Mouse (Mus musculus): ENCODE measurements around the gene Trim65.
"Not testable (repeated sequence)": the region's sequence is repeated elsewhere in the genome, so short reads cannot be mapped to it uniquely, and the experiment has no call there.

The Trim65 gene

GRCm38 (mm10) chr11:116138096-116138467, 7.2 kb upstream of the Trim65 start:
- DNase-seq, result no peak

GRCm38 (mm10) chr11:116134171-116134570, 3.2 kb upstream of the Trim65 start:
- no peak for DNase-seq

GRCm38 (mm10) chr11:116133497-116133896, 2.6 kb upstream of the Trim65 start:
- DNase-seq, result no peak

GRCm38 (mm10) chr11:116132366-116133333, 1.7 kb upstream of the Trim65 start:
- peak in 1 of 2 experiments; percentile 34 for DNase-seq

GRCm38 (mm10) chr11:116131349-116132170, 632 bp upstream of the Trim65 start:
- peak in 1 of 2 experiments; percentile 53 for DNase-seq

- DNase-seq, result no peak
Observed at GRCm38 (mm10) chr11:116129993-116130487, 888 bp downstream of the Trim65 start.

GRCm38 (mm10) chr11:116129091-116129790, 1.7 kb downstream of the Trim65 start:
- DNase-seq, result peak in 1 of 2 experiments; percentile 18

- peak; percentile 88 to 92 for DNase-seq
Observed at GRCm38 (mm10) chr11:116127986-116128385, 2.9 kb downstream of the Trim65 start.

- DNase-seq, result peak; percentile 85 to 86
Observed at GRCm38 (mm10) chr11:116127156-116127980, 3.6 kb downstream of the Trim65 start, which contains the start of gene Trim47. Trim47 (minus strand) TSS chr11:116127210.

- no peak for DNase-seq
Observed at GRCm38 (mm10) chr11:116126261-116126660, 4.7 kb downstream of the Trim65 start.

GRCm38 (mm10) chr11:116121731-116122245, 9.1 kb downstream of the Trim65 start:
- DNase-seq, result not testable (repeated sequence)

GRCm38 (mm10) chr11:116117819-116118218, 13.1 kb downstream of the Trim65 start:
- DNase-seq, result peak in 1 of 2 experiments; percentile 37

GRCm38 (mm10) chr11:116117241-116117640, 13.7 kb downstream of the Trim65 start:
- DNase-seq, result no peak

GRCm38 (mm10) chr11:116111611-116112203, 19.2 kb downstream of the Trim65 start:
- no peak for DNase-seq

GRCm38 (mm10) chr11:116111067-116111466, 19.9 kb downstream of the Trim65 start:
- DNase-seq, result no peak

- no peak for DNase-seq
Observed at GRCm38 (mm10) chr11:116110540-116110939, 20.4 kb downstream of the Trim65 start.

- DNase-seq, result peak; percentile 47 to 60
Observed at GRCm38 (mm10) chr11:116110131-116110530, 20.8 kb downstream of the Trim65 start.

- DNase-seq, result peak; percentile 44 to 49
Observed at GRCm38 (mm10) chr11:116109441-116110081, 21.4 kb downstream of the Trim65 start.

- DNase-seq, result peak; percentile 46 to 59
Observed at GRCm38 (mm10) chr11:116108464-116109137, 22.3 kb downstream of the Trim65 start.

Measured in cerebellum, postnatal 10 days (tissue).